ENCODE assay signal across 19 mouse cellular contexts in genomic region chr1:166164580-166164979, GRCm38 (mm10). TPM values are rescaled to one million over a fixed set of nuclear protein-coding genes. Genes with fewer than 3 reads are reported as not detected.
"Had no signal": no experiment of that assay in that cellular context is flagged by ENCODE, and none has a peak within 500 bp of the region (broad histone marks: within the 10 kb centered on the region; RNA-seq: fewer than 3 reads in every experiment).

No protein-coding gene starts in this region.

- H3K4me3 ChIP-seq: midbrain, embryonic 12.5 days; myocyte; neural tube, embryonic 13.5 days; neural tube, embryonic 15.5 days had no signal

- H3K9ac ChIP-seq: lung, embryonic 14.5 days; midbrain, embryonic 12.5 days; neural tube, embryonic 13.5 days; neural tube, embryonic 15.5 days had no signal

- H3K9me3 ChIP-seq: midbrain, embryonic 12.5 days; neural tube, embryonic 13.5 days; neural tube, embryonic 15.5 days had no signal

- H3K27ac ChIP-seq: midbrain, embryonic 12.5 days; neural tube, embryonic 13.5 days; neural tube, embryonic 15.5 days had no signal

- H3K4me2 ChIP-seq: lung, embryonic 14.5 days; midbrain, embryonic 12.5 days; neural tube, embryonic 13.5 days; neural tube, embryonic 15.5 days had no signal

- DNase-seq: lung, adult 18-20 months; lung, embryonic 14.5 days; lung, postnatal 10 days; lung, postnatal 4 days; midbrain, embryonic 14.5 days; retina, postnatal 1 day; right cerebral cortex, adult 18-20 months; right cerebral cortex, postnatal 25 days; right cerebral cortex, postnatal 4 days; spleen, adult 18-20 months; thymus, adult 18-20 months; thymus, postnatal 14 days; thymus, postnatal 36 days had no signal

- H3K36me3 ChIP-seq: midbrain, embryonic 12.5 days; neural tube, embryonic 13.5 days; neural tube, embryonic 15.5 days had no signal

RNA-seq across cellular contexts. Expression of gene Gpa33, which starts 34.5 kb away (rescaled TPM):
- total RNA-seq: megakaryocyte, adult 5-6 weeks; megakaryocyte-erythroid progenitor cell, adult 5-6 weeks had no signal
- polyA plus RNA-seq: lung, embryonic 14.5 days; midbrain, embryonic 14.5 days; neural tube, embryonic 13.5 days; neural tube, embryonic 15.5 days had no signal

RNA-seq across cellular contexts. Expression of gene Dusp27, which starts 36.9 kb away (rescaled TPM):
- total RNA-seq: megakaryocyte, adult 5-6 weeks; megakaryocyte-erythroid progenitor cell, adult 5-6 weeks had no signal
